Mouse (Mus musculus): ENCODE data around the gene C1qtnf6.

- TF ChIP-seq CTCF (IDR thresholded peaks at IDR 0.05; ENCODE audit: low read depth, low read length): no peak
- no peak for TF ChIP-seq POLR2A (IDR thresholded peaks at IDR 0.05; ENCODE audit: borderline replicate concordance, low read depth, low read length)
Observed at GRCm38 (mm10) chr15:78513019-78513418, 18.2 kb downstream of the C1qtnf6 start.

Data from bone marrow macrophage, adult 2 months (primary cell).